Mouse (Mus musculus) heart, adult 2 months (tissue): ENCODE results near the gene Napa.

Source experiments
- CTCF ChIP-seq: fragments of 200-600 bp; IDR thresholded peaks from 2 replicates; pipeline ENCODE4 v1.8.1; 2022; ENCODE audit warnings: antibody characterized with exemption, mild to moderate bottlenecking, moderate library complexity
- EP300 ChIP-seq: fragments of 200-500 bp; IDR thresholded peaks from 2 replicates; pipeline ENCODE4 v1.6.1; 2011; ENCODE audit warnings: low read depth, low read length, control low read depth; ENCODE audit not compliant: insufficient read depth
- POLR2A ChIP-seq: fragments of 200-500 bp; IDR thresholded peaks from 2 replicates; pipeline ENCODE4 v1.6.1; 2011; ENCODE audit warnings: mild to moderate bottlenecking, low read depth, low read length, control low read depth; ENCODE audit not compliant: insufficient read depth

DNA sequence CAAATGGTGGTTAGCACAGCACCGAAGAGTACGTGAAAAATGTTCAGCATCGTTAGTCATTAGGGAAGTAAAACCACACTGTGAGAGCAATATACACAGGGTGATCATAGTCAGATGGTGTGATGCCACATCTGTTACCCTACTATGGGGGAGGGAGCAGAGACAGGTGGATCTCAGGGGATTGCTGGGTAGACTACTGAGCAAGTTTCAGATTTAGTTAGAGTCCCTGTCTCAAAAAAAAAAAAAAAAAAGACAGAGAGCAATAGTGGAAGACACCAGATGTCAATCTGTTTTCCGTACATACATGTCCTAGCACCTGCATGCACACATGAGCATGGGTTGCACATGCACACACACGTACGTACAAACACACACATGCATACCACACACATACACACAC lies 42.6 kb upstream of the Napa start:
- TF ChIP-seq CTCF (no peak), POLR2A (no peak), EP300 (no peak)
